Mouse (Mus musculus) bone marrow macrophage, adult 2 months (primary cell): ENCODE measurements around the gene Rtn4rl1.

ENCODE experiments used
- CTCF ChIP-seq: IDR thresholded peaks from 2 replicates; pipeline ENCODE4 v1.5.1; 2012; ENCODE audit warnings: low read depth, mild to moderate bottlenecking, low read length, moderate library complexity
- POLR2A ChIP-seq: IDR thresholded peaks from 2 replicates; pipeline ENCODE4 v1.6.1; 2012; ENCODE audit warnings: mild to moderate bottlenecking, low read depth, low read length, borderline replicate concordance

DNA sequence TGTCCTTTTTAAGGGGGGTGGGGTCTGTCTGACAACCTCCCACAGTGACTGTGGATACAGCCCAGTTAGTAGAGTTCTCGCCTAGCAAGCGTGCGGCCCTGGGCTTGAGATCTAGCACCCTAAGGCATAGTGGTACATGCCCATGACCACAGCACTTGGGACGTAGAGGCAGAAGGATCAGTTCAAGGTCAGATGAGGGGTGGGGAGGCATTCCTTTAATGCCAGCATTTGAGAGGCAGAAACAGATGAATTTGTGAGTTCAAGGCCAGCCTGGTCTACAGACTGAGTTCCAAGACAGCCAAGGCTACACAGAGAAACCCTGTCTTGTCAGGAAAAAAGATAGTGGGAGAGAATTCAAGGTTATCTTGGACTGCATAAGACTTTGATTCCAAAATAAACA, 93.3 kb downstream of the Rtn4rl1 start:
- no peak for TF ChIP-seq POLR2A
- TF ChIP-seq CTCF: no peak
